Mouse (Mus musculus): ENCODE results near the gene Nucb2. TPM values are rescaled to one million over a fixed set of nuclear protein-coding genes. Genes with fewer than 3 reads are reported as not detected.
A peak's percentile ranks its signal among the peaks of the same experiment; 100 is the strongest.

The Nucb2 gene
- total RNA-seq, 2 experiments from 2014 or later: 32.1 to 40.0 TPM

DNA sequence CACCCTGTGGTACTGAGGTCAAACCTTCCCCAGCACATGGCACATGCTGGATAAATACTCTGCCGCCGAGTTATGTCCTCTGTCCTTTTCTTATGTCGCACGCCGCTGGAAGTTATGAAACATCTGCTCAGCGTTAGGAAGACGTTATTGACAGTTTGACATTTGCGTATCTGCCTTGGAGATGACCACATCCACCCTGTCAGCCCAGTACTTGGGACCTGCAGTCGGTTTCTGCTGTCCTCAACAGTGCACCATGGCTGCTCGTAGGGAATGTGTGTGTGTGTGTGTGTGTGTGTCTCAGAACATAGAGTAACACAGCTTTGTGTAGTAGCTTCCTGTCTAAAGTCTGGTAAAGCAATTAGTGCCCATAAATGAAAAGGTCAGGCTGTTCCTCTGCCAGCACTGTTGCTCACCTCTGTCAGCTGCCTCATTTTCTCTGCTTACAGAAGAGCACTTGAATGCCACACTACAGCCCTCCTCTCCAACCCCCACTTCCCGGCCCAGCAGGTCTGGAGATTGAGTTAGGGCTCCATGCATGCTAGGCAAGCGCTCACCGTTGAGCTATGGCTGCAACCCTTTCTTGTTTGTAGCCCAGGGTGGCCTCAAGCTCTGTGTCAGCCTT lies 11.5 kb downstream of the Nucb2 start:
- DNase-seq (ENCODE audit: extremely low spot score in 1 of 2, low spot score in 2 of 2): no peak

GRCm38 (mm10) chr7:116517240-116517639 lies 13.1 kb downstream of the Nucb2 start:
- no peak for DNase-seq (ENCODE audit: extremely low spot score in 1 of 2, low spot score in 2 of 2)
- intact Hi-C loops (cut with DNase I): no loop called here

More for the DNA sequence above, 11.5 kb downstream of the Nucb2 start:
- intact Hi-C loops (cut with DNase I): no loop called here

DNA sequence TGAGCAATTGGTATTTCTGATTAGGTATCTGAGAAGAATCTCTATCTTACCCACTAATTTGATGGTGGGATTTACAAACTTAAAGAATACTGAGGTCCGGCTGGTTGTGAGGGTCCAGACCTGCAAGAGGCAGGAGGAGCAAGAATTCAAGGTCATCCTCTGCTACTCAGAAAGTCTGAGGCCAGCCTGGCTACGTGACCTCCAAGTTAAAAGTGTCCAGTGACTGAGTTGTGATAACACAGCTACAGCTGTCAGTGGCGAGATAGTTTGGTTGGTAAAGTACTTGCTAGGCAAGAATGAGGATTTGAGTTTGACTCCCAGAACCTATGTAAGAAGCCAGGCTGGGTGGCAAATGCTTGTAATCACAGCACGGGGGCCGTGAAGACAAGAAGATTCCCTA lies 14.0 kb downstream of the Nucb2 start:
- no peak for DNase-seq (ENCODE audit: extremely low spot score in 1 of 2, low spot score in 2 of 2)
- intact Hi-C loops (cut with DNase I): no loop called here

DNA sequence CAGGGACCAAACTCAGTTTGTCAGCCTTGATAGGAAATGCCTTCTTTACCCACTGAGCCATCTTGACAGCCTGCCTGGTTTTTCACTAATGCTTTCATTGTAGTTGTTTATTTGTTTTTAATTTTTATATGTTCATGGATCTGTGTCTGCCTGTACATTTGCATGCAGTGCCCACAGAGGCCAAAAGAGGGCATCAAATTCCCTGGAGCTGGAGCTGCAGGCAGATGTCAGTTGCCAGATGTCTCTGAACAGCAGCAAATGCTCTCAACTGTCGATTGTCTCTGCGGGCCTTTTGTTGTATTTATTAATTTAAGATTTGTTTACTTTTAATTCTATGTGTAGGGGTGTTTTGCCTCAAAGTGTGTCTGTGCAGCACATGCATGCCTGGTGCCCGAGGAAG lies 15.6 kb downstream of the Nucb2 start:
- intact Hi-C loops (cut with DNase I): no loop called here

DNA sequence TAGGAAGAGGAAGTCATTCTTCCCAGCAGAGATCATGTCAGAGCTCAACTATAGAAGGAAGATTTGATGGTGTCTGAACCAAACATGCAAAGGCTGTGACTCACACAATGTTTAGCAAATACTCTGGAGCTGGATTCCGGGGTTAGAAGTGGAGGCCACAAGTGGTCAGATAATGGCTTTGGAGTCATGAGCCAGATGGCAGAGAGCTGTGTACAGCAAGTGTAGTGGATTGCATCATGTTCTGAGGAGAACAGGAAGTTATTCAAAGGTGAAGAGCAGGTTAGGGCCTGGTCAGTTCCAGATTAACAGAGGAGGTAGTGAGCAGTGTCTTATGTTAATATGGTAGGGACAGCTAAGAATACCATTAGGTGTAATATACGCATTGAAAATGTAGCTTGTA lies 20.4 kb downstream of the Nucb2 start:
- DNase-seq (ENCODE audit: extremely low spot score in 1 of 2, low spot score in 2 of 2): no peak
- intact Hi-C loops (cut with DNase I): no loop called here

More for the DNA sequence above, 15.6 kb downstream of the Nucb2 start:
- no peak for DNase-seq (ENCODE audit: extremely low spot score in 1 of 2, low spot score in 2 of 2)

GRCm38 (mm10) chr7:116529793-116530192 lies 25.6 kb downstream of the Nucb2 start:
- DNase-seq (ENCODE audit: extremely low spot score in 1 of 2, low spot score in 2 of 2): no peak
- intact Hi-C loops (cut with DNase I): loop anchor here (2.0 kb wide), 1 partner anchor 79 kb away; no protein-coding TSS in a partner anchor

DNA sequence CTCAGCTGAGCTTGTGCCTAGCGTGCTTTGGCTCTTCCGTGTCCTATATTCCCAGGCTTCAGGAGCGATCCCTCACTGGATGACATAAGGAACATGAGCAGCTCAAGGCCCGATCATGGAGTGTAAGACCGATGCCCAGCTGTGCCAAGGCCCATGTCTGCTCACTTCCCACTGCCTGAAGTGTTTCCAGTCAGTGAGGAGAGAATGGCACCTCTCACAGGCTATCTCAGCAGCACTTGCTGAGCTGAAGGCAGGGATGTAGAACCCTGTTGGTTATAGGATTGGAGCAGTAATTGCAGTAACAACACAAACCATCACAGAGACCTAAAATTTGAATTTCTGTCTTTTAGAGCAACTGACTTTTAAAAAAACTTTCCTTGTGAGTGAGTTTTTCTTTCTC lies 26.3 kb downstream of the Nucb2 start:
- DNase-seq (ENCODE audit: extremely low spot score in 1 of 2, low spot score in 2 of 2): no peak
- intact Hi-C loops (cut with DNase I): loop anchor here (2.0 kb wide), 1 partner anchor 78 kb away; no protein-coding TSS in a partner anchor

GRCm38 (mm10) chr7:116531311-116531710 lies 27.1 kb downstream of the Nucb2 start:
- intact Hi-C loops (cut with DNase I): loop anchor here (2.0 kb wide), 1 partner anchor 77 kb away; no protein-coding TSS in a partner anchor
- DNase-seq (ENCODE audit: extremely low spot score in 1 of 2, low spot score in 2 of 2): peak in 1 of 2 experiments; percentile 35

GRCm38 (mm10) chr7:116556834-116557233 lies 52.7 kb downstream of the Nucb2 start:
- intact Hi-C loops (cut with DNase I): no loop called here

GRCm38 (mm10) chr7:116574551-116574950 lies 70.4 kb downstream of the Nucb2 start:
- intact Hi-C loops (cut with DNase I): no loop called here
- DNase-seq (ENCODE audit: extremely low spot score in 1 of 2, low spot score in 2 of 2): no peak

More at GRCm38 (mm10) chr7:116556834-116557233, 52.7 kb downstream of the Nucb2 start:
- no peak for DNase-seq (ENCODE audit: extremely low spot score in 1 of 2, low spot score in 2 of 2)

Other genes with a start within 250 kb of the Nucb2 start
- 10 to 100 TPM; 18.7 to 23.6 TPM for gene Plekha7, start 196.0 kb upstream of the Nucb2 start, total RNA-seq (2021)
- 100 to 1,000 TPM; 248 to 274 TPM for gene Rps13, start 170.2 kb upstream of the Nucb2 start, total RNA-seq (2021)
- gene Pik3c2a, start 60.9 kb upstream of the Nucb2 start, total RNA-seq (2021): 10 to 100 TPM; 21.0 to 23.0 TPM

Data from left cerebral cortex, postnatal 10 days (tissue).